Mouse (Mus musculus) embryonic facial prominence, embryonic 11.5 days (tissue): Measurements from ENCODE around the gene Stag3. TPM values are rescaled to one million over a fixed set of nuclear protein-coding genes. Genes with fewer than 3 reads are reported as not detected.

Source experiments
- polyA plus RNA-seq: library from polyadenylated mRNA; unstranded; fragments of >200 nt; fragmentation: Nextera tagmentation; extraction: Ambion mirVana; gene quantifications from 2 replicates; pipeline ENCODE4 v1.2.1, GENCODE M21; 2014

Stag3 gene
- polyA plus RNA-seq, 1 experiment from 2014 or later = 5.8 TPM

Other genes with a start within 250 kb of the Stag3 start
- gene Smok3c, start 227.0 kb upstream of the Stag3 start, polyA plus RNA-seq = not detected in 2 replicates
- gene Zkscan1, start 195.2 kb upstream of the Stag3 start, polyA plus RNA-seq = 37.6 and 40.1 TPM in 2 replicates
- gene Zscan21, start 163.3 kb upstream of the Stag3 start, polyA plus RNA-seq = 97.3 and 110 TPM in 2 replicates
- 16.3 and 16.4 TPM in 2 replicates for gene Zfp113, start 124.5 kb upstream of the Stag3 start, polyA plus RNA-seq
- gene Cops6, start 119.2 kb upstream of the Stag3 start, polyA plus RNA-seq = 272 and 292 TPM in 2 replicates
- 15.9 and 19.7 TPM in 2 replicates for gene Ap4m1, start 108.2 kb upstream of the Stag3 start, polyA plus RNA-seq
- gene Mcm7, start 107.8 kb upstream of the Stag3 start, polyA plus RNA-seq = 303 and 307 TPM in 2 replicates
- 120 and 125 TPM in 2 replicates for gene Taf6, start 92.8 kb upstream of the Stag3 start, polyA plus RNA-seq
- 56.4 and 61.6 TPM in 2 replicates for gene Cnpy4, start 92.8 kb upstream of the Stag3 start, polyA plus RNA-seq
- 8.1 and 8.6 TPM in 2 replicates for gene Mblac1, start 85.9 kb upstream of the Stag3 start, polyA plus RNA-seq
- gene Nxpe5, start 54.3 kb upstream of the Stag3 start, polyA plus RNA-seq = not detected in 2 replicates
- gene Lamtor4, start 24.8 kb upstream of the Stag3 start, polyA plus RNA-seq = 36.8 and 42.9 TPM in 2 replicates
- gene BC037034, start 16.2 kb upstream of the Stag3 start, polyA plus RNA-seq = 3.9 and 4.6 TPM in 2 replicates
- 4.0 and 5.4 TPM in 2 replicates for gene Gal3st4, start 7.4 kb upstream of the Stag3 start, polyA plus RNA-seq
- 0.03 TPM in 1 of 2 replicates, not detected in the other for gene Gm43720, start 282 bp upstream of the Stag3 start, polyA plus RNA-seq
- 10.8 and 11.9 TPM in 2 replicates for gene Gpc2, start 235 bp upstream of the Stag3 start, polyA plus RNA-seq
- gene Pvrig, start 61.7 kb downstream of the Stag3 start, polyA plus RNA-seq = not detected in 2 replicates
- gene Zfp157, start 161.2 kb downstream of the Stag3 start, polyA plus RNA-seq = 45.8 and 49.3 TPM in 2 replicates